Mouse (Mus musculus) heart, postnatal 0 days (tissue): ENCODE results near the gene Otor.

Experiments used
- CTCF ChIP-seq: IDR thresholded peaks from 2 replicates; pipeline ENCODE4 v1.5.1; 2016; ENCODE audit warnings: antibody characterized with exemption, control low read depth, low read depth
- EP300 ChIP-seq: IDR thresholded peaks from 2 replicates; pipeline ENCODE4 v1.6.1; 2016; ENCODE audit warnings: antibody characterized with exemption, low read depth

DNA sequence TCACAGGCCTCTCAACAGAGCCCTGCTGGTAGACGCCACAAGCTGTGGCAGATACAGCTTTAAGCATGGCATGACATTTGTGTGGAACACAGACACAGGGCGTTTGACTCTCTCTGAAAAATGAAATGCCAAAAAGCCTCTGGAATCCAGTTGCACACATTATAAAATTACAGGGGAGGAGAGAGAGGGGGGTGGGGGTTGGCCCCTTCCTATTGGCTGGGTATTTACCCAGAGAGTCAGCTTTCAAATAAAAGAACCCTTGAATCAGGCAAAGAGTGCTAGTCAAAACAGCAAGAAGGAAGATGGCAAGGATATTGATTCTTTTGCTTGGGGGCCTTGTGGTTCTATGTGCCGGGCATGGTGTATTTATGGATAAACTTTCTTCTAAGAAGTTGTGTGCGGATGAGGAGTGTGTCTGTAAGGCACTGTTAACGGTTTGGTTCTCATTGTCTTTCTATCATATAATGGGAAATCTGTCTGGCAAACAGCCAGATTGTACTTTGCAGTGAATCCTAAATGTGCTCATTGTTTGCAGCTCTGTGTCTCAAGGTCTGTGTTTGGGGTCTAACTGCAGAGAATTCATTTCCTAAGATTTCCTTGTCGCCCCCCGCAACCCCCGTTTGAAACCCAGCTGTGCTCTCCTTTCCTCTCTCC is at the start of gene Otor:
- no peak for TF ChIP-seq EP300
- no peak for TF ChIP-seq CTCF
